Mouse (Mus musculus): ENCODE measurements around the gene Diras2. TPM values are rescaled to one million over a fixed set of nuclear protein-coding genes. Genes with fewer than 3 reads are reported as not detected.
A peak's percentile ranks its signal among the peaks of the same experiment; 100 is the strongest.

The Diras2 gene
- polyA plus RNA-seq, 1 experiment from 2014 or later = 1.3 TPM

GRCm38 (mm10) chr13:52484064-52484463, 47.0 kb downstream of the Diras2 start:
- ATAC-seq (ENCODE audit: insufficient number of reproducible peaks, low FRiP score) = peak; percentile 57
- peak overlapping the region; percentile 61; the same call in 1 of the 2 replicates for H3K27ac ChIP-seq (ENCODE audit: poor library complexity, severe bottlenecking)

GRCm38 (mm10) chr13:52481786-52482185, 49.3 kb downstream of the Diras2 start:
- H3K4me1 ChIP-seq (replicated peaks) = no peaks in the 10 kb centered on the region; the same call in 1 of the 2 replicates
- 73% methylated on average over 2 of the region's 2 CpGs for WGBS

More at GRCm38 (mm10) chr13:52484064-52484463, 47.0 kb downstream of the Diras2 start:
- H3K27me3 ChIP-seq (replicated peaks) = no peaks in the 10 kb centered on the region
- no peak overlapping the region for H3K9ac ChIP-seq
- H3K4me3 ChIP-seq = no peak overlapping the region
- no peak overlapping the region for H3K4me2 ChIP-seq
- H3K9me3 ChIP-seq (replicated peaks) = peaks cover 6% of the 10 kb centered on the region
- H3K4me1 ChIP-seq (replicated peaks) = no peaks in the 10 kb centered on the region; the same call in 1 of the 2 replicates
- WGBS = 51% methylated on average over 4 of the region's 4 CpGs
- no peaks in the 10 kb centered on the region for H3K36me3 ChIP-seq

GRCm38 (mm10) chr13:52479146-52479545, 51.9 kb downstream of the Diras2 start:
- Histone ChIP-seq H3K9ac (no peak overlapping the region), H3K9me3 (replicated peaks) (no peaks in the 10 kb centered on the region), H3K27ac (ENCODE audit: poor library complexity, severe bottlenecking) (no peak overlapping the region), H3K4me2 (no peak overlapping the region), H3K4me3 (no peak overlapping the region), H3K27me3 (replicated peaks) (no peaks in the 10 kb centered on the region), H3K36me3 (no peaks in the 10 kb centered on the region), H3K4me1 (replicated peaks) (no peaks in the 10 kb centered on the region)
- ATAC-seq (ENCODE audit: insufficient number of reproducible peaks, low FRiP score) = no peak
- WGBS = 88% methylated on average over 5 of the region's 5 CpGs

More at GRCm38 (mm10) chr13:52481786-52482185, 49.3 kb downstream of the Diras2 start:
- H3K4me3 ChIP-seq = no peak overlapping the region
- H3K36me3 ChIP-seq = no peaks in the 10 kb centered on the region
- no peak overlapping the region for H3K4me2 ChIP-seq
- no peak overlapping the region for H3K9ac ChIP-seq
- no peak for ATAC-seq (ENCODE audit: insufficient number of reproducible peaks, low FRiP score)
- H3K27me3 ChIP-seq (replicated peaks) = no peaks in the 10 kb centered on the region
- no peaks in the 10 kb centered on the region for H3K9me3 ChIP-seq (replicated peaks)
- no peak overlapping the region for H3K27ac ChIP-seq (ENCODE audit: poor library complexity, severe bottlenecking)

GRCm38 (mm10) chr13:52476998-52477601, 54.0 kb downstream of the Diras2 start:
- Histone ChIP-seq H3K9ac (no peak overlapping the region), H3K27me3 (replicated peaks) (no peaks in the 10 kb centered on the region), H3K36me3 (no peaks in the 10 kb centered on the region), H3K9me3 (replicated peaks) (no peaks in the 10 kb centered on the region), H3K4me3 (no peak overlapping the region), H3K27ac (ENCODE audit: poor library complexity, severe bottlenecking) (no peak overlapping the region), H3K4me1 (replicated peaks) (no peaks in the 10 kb centered on the region), H3K4me2 (no peak overlapping the region)
- ATAC-seq (ENCODE audit: insufficient number of reproducible peaks, low FRiP score) = no peak
- WGBS = 89% methylated on average over 11 of the region's 11 CpGs

GRCm38 (mm10) chr13:52476222-52476621, 54.9 kb downstream of the Diras2 start:
- H3K36me3 ChIP-seq = no peaks in the 10 kb centered on the region
- 65% methylated on average over 3 of the region's 3 CpGs for WGBS
- no peak overlapping the region for H3K4me3 ChIP-seq
- no peak for ATAC-seq (ENCODE audit: insufficient number of reproducible peaks, low FRiP score)
- no peaks in the 10 kb centered on the region for H3K9me3 ChIP-seq (replicated peaks)
- no peaks in the 10 kb centered on the region for H3K4me1 ChIP-seq (replicated peaks)
- no peaks in the 10 kb centered on the region for H3K27me3 ChIP-seq (replicated peaks)
- H3K4me2 ChIP-seq = no peak overlapping the region
- H3K9ac ChIP-seq = no peak overlapping the region
- no peak overlapping the region for H3K27ac ChIP-seq (ENCODE audit: poor library complexity, severe bottlenecking)

GRCm38 (mm10) chr13:52475264-52475663, 55.8 kb downstream of the Diras2 start:
- H3K9ac ChIP-seq = no peak overlapping the region
- H3K36me3 ChIP-seq = no peaks in the 10 kb centered on the region
- 83% methylated on average over 10 of the region's 10 CpGs for WGBS
- no peak overlapping the region for H3K4me3 ChIP-seq
- H3K9me3 ChIP-seq (replicated peaks) = no peaks in the 10 kb centered on the region
- H3K27me3 ChIP-seq (replicated peaks) = no peaks in the 10 kb centered on the region
- H3K27ac ChIP-seq (ENCODE audit: poor library complexity, severe bottlenecking) = no peak overlapping the region
- H3K4me2 ChIP-seq = no peak overlapping the region
- H3K4me1 ChIP-seq (replicated peaks) = no peaks in the 10 kb centered on the region
- no peak for ATAC-seq (ENCODE audit: insufficient number of reproducible peaks, low FRiP score)

GRCm38 (mm10) chr13:52474807-52475206, 56.3 kb downstream of the Diras2 start:
- WGBS = 74% methylated on average over 3 of the region's 3 CpGs
- Histone ChIP-seq H3K4me3 (no peak overlapping the region), H3K36me3 (no peaks in the 10 kb centered on the region), H3K9ac (no peak overlapping the region), H3K4me2 (no peak overlapping the region), H3K9me3 (replicated peaks) (no peaks in the 10 kb centered on the region), H3K27me3 (replicated peaks) (no peaks in the 10 kb centered on the region), H3K4me1 (replicated peaks) (0 out of 2 replicates have a peak, but pooled peaks cover under 1% of the 10 kb centered on the region), H3K27ac (ENCODE audit: poor library complexity, severe bottlenecking) (no peak overlapping the region)
- no peak for ATAC-seq (ENCODE audit: insufficient number of reproducible peaks, low FRiP score)

- H3K36me3 ChIP-seq = no peaks in the 10 kb centered on the region
- no peaks in the 10 kb centered on the region for H3K27me3 ChIP-seq (replicated peaks)
- 49% methylated on average over 10 of the region's 10 CpGs for WGBS
- H3K4me1 ChIP-seq (replicated peaks) = 0 out of 2 replicates have a peak, but pooled peaks cover 3% of the 10 kb centered on the region
- no peak overlapping the region for H3K4me2 ChIP-seq
- no peak overlapping the region for H3K9ac ChIP-seq
- H3K27ac ChIP-seq (ENCODE audit: poor library complexity, severe bottlenecking) = no peak overlapping the region
- H3K9me3 ChIP-seq (replicated peaks) = no peaks in the 10 kb centered on the region
- ATAC-seq (ENCODE audit: insufficient number of reproducible peaks, low FRiP score) = no peak; the same call in 1 of the 2 replicates
- no peak overlapping the region for H3K4me3 ChIP-seq
Observed at GRCm38 (mm10) chr13:52469795-52470690, 61.0 kb downstream of the Diras2 start.

- H3K9me3 ChIP-seq (replicated peaks) = no peaks in the 10 kb centered on the region
- H3K4me3 ChIP-seq = no peak overlapping the region
- H3K4me1 ChIP-seq (replicated peaks) = 0 out of 2 replicates have a peak, but pooled peaks cover 3% of the 10 kb centered on the region
- ATAC-seq (ENCODE audit: insufficient number of reproducible peaks, low FRiP score) = no peak
- H3K27me3 ChIP-seq (replicated peaks) = no peaks in the 10 kb centered on the region
- no peak overlapping the region for H3K9ac ChIP-seq
- no peak overlapping the region for H3K27ac ChIP-seq (ENCODE audit: poor library complexity, severe bottlenecking)
- 76% methylated on average over 6 of the region's 6 CpGs for WGBS
- no peaks in the 10 kb centered on the region for H3K36me3 ChIP-seq
- no peak overlapping the region for H3K4me2 ChIP-seq
Observed at GRCm38 (mm10) chr13:52465141-52465540, 65.9 kb downstream of the Diras2 start.

GRCm38 (mm10) chr13:52459982-52460381, 71.1 kb downstream of the Diras2 start:
- H3K4me3 ChIP-seq = no peak overlapping the region
- no peaks in the 10 kb centered on the region for H3K9me3 ChIP-seq (replicated peaks)
- H3K4me2 ChIP-seq = no peak overlapping the region
- H3K27me3 ChIP-seq (replicated peaks) = no peaks in the 10 kb centered on the region
- H3K27ac ChIP-seq (ENCODE audit: poor library complexity, severe bottlenecking) = no peak overlapping the region
- peaks cover 5% of the 10 kb centered on the region for H3K4me1 ChIP-seq (replicated peaks)
- H3K36me3 ChIP-seq = no peaks in the 10 kb centered on the region
- 78% methylated on average over 7 of the region's 7 CpGs for WGBS
- H3K9ac ChIP-seq = no peak overlapping the region
- no peak for ATAC-seq (ENCODE audit: insufficient number of reproducible peaks, low FRiP score)

- 78% methylated on average over 11 of the region's 11 CpGs for WGBS
- Histone ChIP-seq H3K9ac (no peak overlapping the region), H3K27ac (ENCODE audit: poor library complexity, severe bottlenecking) (no peak overlapping the region), H3K27me3 (replicated peaks) (no peaks in the 10 kb centered on the region), H3K4me3 (no peak overlapping the region), H3K36me3 (no peaks in the 10 kb centered on the region), H3K9me3 (replicated peaks) (no peaks in the 10 kb centered on the region), H3K4me2 (no peak overlapping the region), H3K4me1 (replicated peaks) (peaks cover 11% of the 10 kb centered on the region)
- no peak for ATAC-seq (ENCODE audit: insufficient number of reproducible peaks, low FRiP score)
Observed at GRCm38 (mm10) chr13:52457889-52458324, 73.2 kb downstream of the Diras2 start.
